Mouse (Mus musculus): ENCODE results near the gene Vgf. TPM values are rescaled to one million over a fixed set of nuclear protein-coding genes. Genes with fewer than 3 reads are reported as not detected.

The Vgf gene
- total and polyA plus RNA-seq, 2 experiments from 2014 or later: 49.1 to 154 TPM

DNA sequence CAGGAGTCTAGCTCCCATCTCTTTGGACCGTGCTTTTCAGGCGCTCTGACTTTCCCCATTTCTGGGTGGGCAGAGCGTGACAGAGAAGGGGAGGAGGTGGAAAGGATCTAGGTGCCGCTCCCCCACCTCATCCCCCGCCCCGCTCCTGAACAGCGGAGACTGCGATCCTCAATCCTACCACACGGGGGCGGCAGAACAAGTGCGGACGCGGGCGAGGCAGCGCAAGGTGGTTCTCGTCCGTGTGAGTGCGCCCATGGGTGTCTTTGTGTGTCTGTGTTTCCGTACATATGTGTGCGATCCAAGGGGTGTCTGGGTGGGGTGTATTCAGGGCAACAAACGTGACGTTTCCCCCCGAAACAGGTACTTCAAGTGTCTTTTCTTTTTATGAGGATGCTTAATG lies 1.1 kb upstream of the Vgf start:
- H3K27me3 ChIP-seq (ENCODE audit: insufficient read depth, low read length): peaks cover 23% of the 10 kb centered on the region
- H3K4me2 ChIP-seq (ENCODE audit: low read depth, low read length, poor library complexity, severe bottlenecking): peak overlapping the region; percentile 49
- peak; percentile 100 for TF ChIP-seq CTCF (IDR thresholded peaks at IDR 0.05)
- ATAC-seq (ENCODE audit: low FRiP score) (no peak), DNase-seq (ENCODE audit: low spot score) (peak; percentile 76)
- peak overlapping the region; percentile 36 for H3K4me3 ChIP-seq (ENCODE audit: low read depth, low read length)
- no peaks in the 10 kb centered on the region for H3K9me3 ChIP-seq (ENCODE audit: low read length)
- peak overlapping the region; percentile 24; the same call in 1 of the 2 replicates for H3K9ac ChIP-seq (replicated peaks; ENCODE audit: low read length, poor library complexity, severe bottlenecking)
- under 1% methylated on average over 23 of the region's 23 CpGs for WGBS
- no peaks in the 10 kb centered on the region for H3K36me3 ChIP-seq (ENCODE audit: insufficient read depth, low read length)
- H3K4me1 ChIP-seq (ENCODE audit: insufficient read depth, low read length): no peaks in the 10 kb centered on the region
- H3K27ac ChIP-seq (ENCODE audit: low read depth, low read length): no peak overlapping the region

GRCm38 (mm10) chr5:137028561-137029272 lies 2.5 kb downstream of the Vgf start:
- peak overlapping the region; percentile 58 for H3K4me3 ChIP-seq (ENCODE audit: low read depth, low read length)
- peak overlapping the region; percentile 74 for H3K9ac ChIP-seq (replicated peaks; ENCODE audit: low read length, poor library complexity, severe bottlenecking)
- no peaks in the 10 kb centered on the region for H3K9me3 ChIP-seq (ENCODE audit: low read length)
- TF ChIP-seq CTCF (IDR thresholded peaks at IDR 0.05): no peak
- no peaks in the 10 kb centered on the region for H3K36me3 ChIP-seq (ENCODE audit: insufficient read depth, low read length)
- ATAC-seq (ENCODE audit: low FRiP score) (peak; percentile 28), DNase-seq (ENCODE audit: low spot score) (peak; percentile 81)
- peaks cover 4% of the 10 kb centered on the region; the same call in 1 of the 2 replicates for H3K4me1 ChIP-seq (ENCODE audit: insufficient read depth, low read length)
- H3K27ac ChIP-seq (ENCODE audit: low read depth, low read length): peak overlapping the region; percentile 90
- WGBS: 4% methylated on average over 24 of the region's 29 CpGs
- H3K27me3 ChIP-seq (ENCODE audit: insufficient read depth, low read length): peaks cover 27% of the 10 kb centered on the region
- H3K4me2 ChIP-seq (ENCODE audit: low read depth, low read length, poor library complexity, severe bottlenecking): peak overlapping the region; percentile 95

DNA sequence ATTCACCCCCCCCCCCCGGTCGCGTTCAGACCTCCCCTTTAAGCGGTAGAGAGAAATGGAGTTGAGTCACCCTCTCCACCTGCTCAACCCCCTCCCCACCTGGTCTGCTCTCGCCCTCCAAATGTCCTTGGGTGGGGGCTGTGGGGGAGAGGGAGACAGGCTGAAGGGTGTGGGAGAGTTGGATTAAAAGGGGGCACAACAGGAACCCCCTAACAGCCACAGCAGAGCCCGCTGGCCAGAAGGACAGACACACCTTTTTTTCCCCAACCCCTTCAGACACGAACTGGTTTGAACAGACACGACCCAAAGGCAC lies 3.0 kb downstream of the Vgf start:
- peak; percentile 50 for ATAC-seq (ENCODE audit: low FRiP score)
- 2% methylated on average over 8 of the region's 8 CpGs for WGBS
- H3K27ac ChIP-seq (ENCODE audit: low read depth, low read length): peak overlapping the region; percentile 90

DNA sequence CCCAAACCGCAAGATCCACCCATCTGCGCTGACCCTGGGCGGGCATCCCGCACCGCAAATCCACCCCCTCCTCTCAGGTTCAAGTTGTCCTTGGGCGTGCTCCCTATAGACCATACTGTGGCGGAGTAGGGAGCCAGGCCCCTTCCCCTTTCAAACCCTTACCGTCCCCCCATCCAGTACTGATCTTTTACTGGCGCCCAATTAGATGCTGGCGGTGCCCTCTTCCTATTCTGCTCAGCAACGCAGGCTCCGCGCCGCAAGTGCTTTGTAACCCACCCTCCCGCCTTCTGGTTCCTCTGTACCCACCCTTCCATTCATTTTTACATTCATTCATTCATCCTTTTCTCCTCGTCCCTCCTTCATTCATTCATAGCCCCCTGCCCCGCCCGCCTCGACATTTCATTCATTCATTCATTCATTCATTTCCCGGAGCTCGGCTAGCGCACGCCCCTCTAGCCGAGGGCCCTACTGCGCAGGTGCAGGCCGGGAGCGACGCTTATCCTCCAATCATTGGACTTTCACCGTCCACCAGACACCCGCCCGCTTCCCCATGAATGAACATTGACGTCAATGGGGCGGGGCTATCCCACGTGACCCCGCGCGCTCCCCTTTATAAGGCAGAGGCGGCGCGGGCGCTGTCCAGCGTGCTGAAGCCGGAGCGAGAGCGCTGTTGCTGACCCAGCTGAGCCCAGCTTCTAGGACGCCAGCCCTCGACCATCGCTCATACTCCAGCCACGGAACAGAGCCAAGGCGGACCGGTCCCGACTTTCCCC lies 3.6 kb downstream of the Vgf start:
- peaks cover 4% of the 10 kb centered on the region; the same call in 1 of the 2 replicates for H3K4me1 ChIP-seq (ENCODE audit: insufficient read depth, low read length)
- H3K4me2 ChIP-seq (ENCODE audit: low read depth, low read length, poor library complexity, severe bottlenecking): peak overlapping the region; percentile 95
- H3K4me3 ChIP-seq (ENCODE audit: low read depth, low read length): peak overlapping the region; percentile 58
- ATAC-seq (ENCODE audit: low FRiP score): peak; percentile 81
- DNase-seq (ENCODE audit: low spot score): peak; percentile 98
- H3K27ac ChIP-seq (ENCODE audit: low read depth, low read length): peak overlapping the region; percentile 90
- H3K9me3 ChIP-seq (ENCODE audit: low read length): no peaks in the 10 kb centered on the region
- TF ChIP-seq CTCF (IDR thresholded peaks at IDR 0.05): no peak
- peaks cover 27% of the 10 kb centered on the region for H3K27me3 ChIP-seq (ENCODE audit: insufficient read depth, low read length)
- H3K36me3 ChIP-seq (ENCODE audit: insufficient read depth, low read length): peaks cover 1% of the 10 kb centered on the region; the same call in 1 of the 2 replicates
- peak overlapping the region; percentile 74 for H3K9ac ChIP-seq (replicated peaks; ENCODE audit: low read length, poor library complexity, severe bottlenecking)
- under 1% methylated on average over 52 of the region's 52 CpGs for WGBS

More for the DNA sequence above, 3.0 kb downstream of the Vgf start:
- no peak for DNase-seq (ENCODE audit: low spot score)
- TF ChIP-seq CTCF (IDR thresholded peaks at IDR 0.05): no peak
- H3K9me3 ChIP-seq (ENCODE audit: low read length): no peaks in the 10 kb centered on the region
- peak overlapping the region; percentile 74 for H3K9ac ChIP-seq (replicated peaks; ENCODE audit: low read length, poor library complexity, severe bottlenecking)
- peak overlapping the region; percentile 95 for H3K4me2 ChIP-seq (ENCODE audit: low read depth, low read length, poor library complexity, severe bottlenecking)
- H3K36me3 ChIP-seq (ENCODE audit: insufficient read depth, low read length): no peaks in the 10 kb centered on the region
- peak overlapping the region; percentile 58 for H3K4me3 ChIP-seq (ENCODE audit: low read depth, low read length)
- H3K4me1 ChIP-seq (ENCODE audit: insufficient read depth, low read length): peaks cover 4% of the 10 kb centered on the region; the same call in 1 of the 2 replicates
- peaks cover 27% of the 10 kb centered on the region for H3K27me3 ChIP-seq (ENCODE audit: insufficient read depth, low read length)

DNA sequence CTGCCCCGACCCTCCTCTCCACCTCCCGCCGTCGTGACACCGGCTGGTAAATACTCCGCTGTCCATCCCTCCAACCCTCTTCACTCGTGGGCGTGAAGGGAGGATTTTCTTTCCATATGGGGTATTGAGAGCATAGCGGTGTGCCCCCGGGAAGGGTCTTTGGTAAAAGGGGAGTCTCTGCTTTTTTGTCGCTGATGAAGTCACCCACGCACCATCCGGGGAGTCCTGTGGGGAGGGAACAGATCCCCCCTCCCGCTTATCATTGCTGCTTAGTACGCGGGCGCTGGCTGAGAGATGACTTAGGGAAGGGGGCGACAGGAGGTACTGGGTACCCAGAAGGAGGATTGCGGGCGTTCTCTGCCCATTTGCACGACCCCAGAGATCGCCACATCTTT lies 4.2 kb downstream of the Vgf start:
- 7% methylated on average over 22 of the region's 22 CpGs for WGBS
- Histone ChIP-seq H3K27ac (ENCODE audit: low read depth, low read length) (peak overlapping the region; percentile 90; the same call in 1 of the 2 replicates), H3K9ac (replicated peaks; ENCODE audit: low read length, poor library complexity, severe bottlenecking) (peak overlapping the region; percentile 74), H3K4me3 (ENCODE audit: low read depth, low read length) (peak overlapping the region; percentile 58), H3K9me3 (ENCODE audit: low read length) (no peaks in the 10 kb centered on the region), H3K4me2 (ENCODE audit: low read depth, low read length, poor library complexity, severe bottlenecking) (peak overlapping the region; percentile 95), H3K27me3 (ENCODE audit: insufficient read depth, low read length) (peaks cover 27% of the 10 kb centered on the region), H3K36me3 (ENCODE audit: insufficient read depth, low read length) (peaks cover 5% of the 10 kb centered on the region; the same call in 1 of the 2 replicates), H3K4me1 (ENCODE audit: insufficient read depth, low read length) (peaks cover 4% of the 10 kb centered on the region; the same call in 1 of the 2 replicates)
- ATAC-seq (ENCODE audit: low FRiP score) (no peak), DNase-seq (ENCODE audit: low spot score) (no peak)
- TF ChIP-seq CTCF (IDR thresholded peaks at IDR 0.05): no peak

Data from midbrain, postnatal 0 days (tissue).